Mouse (Mus musculus) cerebral cortex, adult 2 months (tissue): ENCODE data around the gene Atp1b2.

ENCODE experiments used
- WGBS: fragments of 180-500 bp; shearing (Covaris S2); methylation state at CpG from one replicate; pipeline ENCODE4 v1.1.7; 2018; 5-methylcytosine and 5-hydroxymethylcytosine counted together

Gene Atp1b2

DNA sequence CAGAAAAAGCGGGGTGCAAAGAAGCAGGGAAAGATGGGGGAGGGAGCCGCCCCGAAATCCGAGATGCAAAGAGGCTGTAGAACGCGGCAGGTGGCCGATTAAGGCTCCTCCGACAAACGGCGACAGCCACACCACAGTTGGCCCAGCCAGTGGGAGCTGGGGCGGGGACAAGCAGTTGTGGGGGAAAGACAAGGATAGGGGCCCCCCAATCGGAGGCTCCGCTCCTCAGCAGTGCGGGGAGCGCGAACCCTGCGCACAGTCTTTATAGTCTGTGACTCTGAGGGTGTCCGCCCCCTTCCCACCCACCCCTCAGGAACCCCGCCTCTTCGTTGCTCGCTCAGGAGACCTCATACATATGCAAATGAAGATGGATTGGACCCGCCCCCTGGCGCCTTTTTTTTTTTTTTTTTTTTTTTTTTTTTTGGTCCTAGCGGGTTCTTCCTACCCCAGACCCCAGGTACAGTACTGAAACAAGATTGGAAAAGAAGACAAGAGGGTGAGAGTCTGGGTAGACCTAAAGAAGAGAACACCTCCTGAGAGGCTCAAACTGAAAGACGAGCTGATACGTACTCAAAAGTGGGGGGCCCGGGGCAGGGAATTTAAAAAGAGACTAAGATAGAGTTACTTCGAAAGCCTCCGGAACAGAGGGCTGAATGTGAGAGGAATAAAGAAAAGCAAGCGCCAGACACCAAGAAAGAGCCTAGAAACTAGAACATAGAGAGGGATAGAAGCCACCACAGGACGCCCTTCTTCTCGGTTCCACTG is at the start of gene Atp1b2:
Gene Atp1b2, minus strand, starts transcription at position 217 of the 765 bp plus-strand sequence.
- 2% methylated on average over 32 of the region's 32 CpGs for WGBS

DNA sequence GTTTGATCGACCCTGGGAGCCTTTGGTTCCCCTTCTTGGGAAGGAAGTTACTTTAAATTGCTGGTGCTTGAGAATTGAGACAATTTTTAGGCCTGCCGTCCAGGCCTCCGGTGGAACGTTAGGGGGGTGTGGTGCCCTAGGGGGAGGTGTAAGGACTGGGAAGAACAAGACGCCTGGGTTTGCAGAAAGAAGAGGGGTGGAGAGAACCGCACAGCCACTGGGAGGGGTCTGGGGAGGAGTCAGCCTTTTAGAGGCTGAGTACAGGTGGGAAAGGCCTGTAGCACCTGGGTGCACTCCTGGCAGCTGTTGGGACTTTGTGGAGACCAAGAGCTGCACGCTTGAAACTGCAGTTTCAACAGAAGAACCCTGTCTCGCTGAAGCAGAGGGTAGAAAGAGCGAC is 49.0 kb upstream of the Atp1b2 start:
- WGBS, result 42% methylated on average over 9 of the region's 9 CpGs

DNA sequence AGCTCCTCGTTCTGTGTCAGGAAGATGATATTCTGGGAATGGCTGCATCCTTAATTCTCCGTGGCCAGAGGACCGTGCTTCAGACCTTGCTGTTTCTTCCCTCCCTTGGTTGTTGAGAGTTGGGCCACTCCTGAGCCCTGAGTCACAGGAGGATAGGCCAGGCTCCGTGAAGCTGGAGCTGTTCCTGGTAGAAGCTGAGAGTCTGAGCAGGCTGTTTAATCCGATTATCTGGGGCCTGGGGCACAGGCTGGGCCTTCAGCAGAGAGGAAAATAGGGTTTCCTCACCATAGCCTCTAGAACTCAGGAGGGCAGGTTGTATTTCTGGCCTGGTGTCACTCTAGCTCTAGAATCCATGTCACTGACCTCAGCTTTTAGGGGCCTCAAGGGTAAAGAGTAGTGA is 47.7 kb upstream of the Atp1b2 start:
- WGBS, result 53% methylated on average over 5 of the region's 5 CpGs

DNA sequence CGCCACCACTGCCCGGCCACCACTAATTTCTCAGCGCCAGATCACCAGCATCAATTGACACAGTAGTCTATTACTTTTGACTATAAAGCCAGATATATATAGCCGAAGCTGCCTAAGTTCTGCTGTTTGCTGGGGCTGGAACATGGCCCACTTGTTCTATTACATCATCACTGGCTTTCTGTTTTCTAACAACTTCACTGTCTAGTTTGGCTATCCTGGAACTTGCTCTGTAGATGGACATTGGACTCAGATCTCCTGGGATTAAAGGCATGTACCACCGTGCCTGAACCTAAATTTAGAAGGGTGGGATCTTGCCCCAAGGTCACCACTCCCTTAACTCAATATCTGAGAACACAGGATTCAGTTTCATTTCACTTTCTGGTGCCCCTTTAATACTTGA is 40.1 kb upstream of the Atp1b2 start:
- WGBS, result 73% methylated on average over 5 of the region's 5 CpGs

DNA sequence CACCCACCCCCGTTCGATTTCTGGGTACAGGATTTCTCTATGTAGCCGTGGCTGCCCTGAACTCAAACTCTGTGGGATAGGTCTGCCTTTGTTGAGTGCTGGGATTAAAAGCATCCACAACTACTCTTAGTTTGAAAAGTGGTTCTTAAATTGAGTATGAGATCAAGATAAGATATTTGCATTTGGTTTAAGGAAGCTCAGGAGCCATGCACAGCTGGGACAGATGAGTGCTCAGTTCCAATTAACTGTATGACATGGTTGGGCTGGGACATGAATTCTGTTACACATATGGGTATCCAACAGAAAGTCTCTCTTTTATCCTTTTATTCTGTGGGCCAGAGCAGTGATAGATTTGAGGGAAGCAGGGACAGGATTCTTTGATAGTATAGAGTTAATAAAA is 29.7 kb upstream of the Atp1b2 start:
- 51% methylated on average over 3 of the region's 3 CpGs for WGBS

DNA sequence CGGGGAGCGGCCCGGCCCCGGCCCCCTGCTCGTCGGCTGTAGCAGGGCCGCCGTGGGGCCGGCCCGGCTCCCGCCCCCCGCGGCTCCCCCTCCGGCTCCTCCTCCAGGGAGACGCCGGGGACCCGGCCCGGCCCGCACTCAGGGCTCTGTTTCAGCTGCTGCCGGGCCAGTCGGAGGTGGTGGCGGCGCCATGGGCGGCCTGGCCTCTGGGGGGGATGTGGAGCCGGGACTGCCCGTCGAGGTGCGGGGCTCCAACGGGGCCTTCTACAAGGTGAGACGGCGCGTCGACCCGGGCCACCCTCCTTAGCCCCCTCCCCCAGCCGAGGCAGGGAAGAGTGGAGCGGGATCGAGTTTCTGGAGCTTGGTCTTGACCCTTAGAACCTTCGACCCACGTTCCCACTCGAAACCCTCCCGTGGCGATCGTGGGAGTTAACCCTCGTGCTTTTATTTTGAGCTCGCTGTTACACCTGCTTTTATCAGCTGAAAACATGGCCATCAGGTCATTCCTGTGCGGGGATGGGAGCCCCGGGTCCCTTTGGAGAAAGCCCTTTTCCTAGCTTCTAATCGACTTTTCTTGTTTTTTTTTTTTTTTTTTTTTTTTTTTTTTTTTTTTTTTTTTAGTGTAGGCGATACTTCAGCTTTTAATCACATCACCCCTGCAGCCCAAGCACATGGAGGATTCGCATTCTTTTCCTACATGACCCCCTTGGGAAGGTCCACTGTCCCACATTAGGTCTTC is 27.6 kb upstream of the Atp1b2 start:
- under 1% methylated on average over 48 of the region's 50 CpGs for WGBS

DNA sequence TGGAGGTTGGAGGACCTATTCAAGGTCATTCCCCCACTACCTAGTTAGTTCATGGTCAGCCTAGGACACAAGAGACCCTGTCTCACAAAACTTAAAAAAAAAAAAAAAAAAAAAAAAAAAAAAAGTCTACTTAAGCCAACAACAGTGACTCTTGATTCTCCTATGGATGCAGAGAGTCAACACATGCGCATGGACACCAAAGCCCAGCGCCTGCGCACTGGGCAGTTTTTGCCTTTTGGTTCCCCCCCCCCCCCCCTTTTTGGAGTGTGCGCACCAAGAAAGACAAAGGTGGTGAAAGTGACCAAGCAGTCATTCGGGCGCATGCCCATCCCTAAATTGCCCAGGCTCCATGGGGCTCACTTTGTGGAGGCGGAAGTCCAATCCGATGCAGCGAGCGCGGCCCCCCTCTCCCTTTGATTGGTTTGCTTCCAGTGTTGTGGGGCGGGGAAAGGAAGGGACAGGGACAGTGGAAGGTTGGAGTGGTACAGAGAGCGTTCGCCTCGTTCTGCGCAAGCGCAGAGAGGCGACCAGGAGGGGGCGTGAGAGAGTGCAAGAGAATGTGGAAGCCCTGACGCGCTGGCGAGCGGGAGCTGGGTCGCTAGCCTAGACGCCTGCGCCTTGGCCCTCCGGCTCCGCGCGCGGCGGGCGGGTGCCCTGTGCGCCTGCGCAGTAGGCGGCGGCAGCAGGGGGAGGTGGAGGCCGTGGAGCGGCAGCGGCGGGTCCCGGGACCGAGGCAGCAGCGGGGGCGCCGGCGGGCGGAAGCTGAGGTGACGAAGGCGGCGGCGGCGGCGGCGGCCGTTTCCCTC is 26.7 kb upstream of the Atp1b2 start, which contains the start of gene Fxr2:
Gene Fxr2, plus strand, starts transcription at position 707 of the 806 bp plus-strand sequence.
- WGBS, result under 1% methylated on average over 51 of the region's 56 CpGs

DNA sequence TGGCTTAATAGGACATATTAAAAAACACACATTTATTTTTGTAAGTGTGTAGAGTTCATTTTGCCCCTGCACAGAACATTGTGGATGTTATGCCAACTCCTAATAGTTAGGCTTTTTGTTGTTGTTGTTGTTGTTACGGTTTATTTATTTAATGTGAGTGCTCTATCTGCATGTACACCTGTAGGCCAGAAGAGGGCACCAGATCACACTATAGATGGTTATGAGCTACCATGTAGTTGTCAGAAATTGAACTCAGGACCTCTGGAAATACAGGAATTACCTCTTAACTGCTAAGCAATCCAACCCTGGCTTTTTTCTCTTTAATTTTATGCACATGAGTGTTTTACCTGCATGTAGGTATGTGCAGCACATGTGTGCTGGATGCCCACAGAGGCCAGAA is 24.1 kb upstream of the Atp1b2 start:
- WGBS, result 49% methylated on average over 1 of the region's 1 CpGs

DNA sequence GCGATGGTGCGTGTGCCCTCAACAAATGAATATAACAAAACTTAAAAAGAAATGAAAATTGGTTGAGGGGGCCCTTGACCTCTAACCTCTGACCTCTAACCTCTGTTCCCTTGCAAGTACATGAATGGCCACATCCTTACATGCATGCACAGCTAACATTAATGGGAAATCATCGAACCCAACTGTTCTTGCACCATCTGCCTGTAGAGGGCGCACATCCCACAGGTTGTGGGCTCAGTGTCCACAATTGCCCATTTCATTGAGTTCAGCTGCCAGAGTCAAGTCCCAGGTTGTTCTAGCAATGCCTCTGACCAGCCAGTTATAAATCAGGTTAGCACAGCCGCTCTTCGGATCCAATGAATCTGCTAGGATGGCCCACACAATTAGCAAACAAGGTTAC is 22.5 kb upstream of the Atp1b2 start:
- 39% methylated on average over 6 of the region's 6 CpGs for WGBS

DNA sequence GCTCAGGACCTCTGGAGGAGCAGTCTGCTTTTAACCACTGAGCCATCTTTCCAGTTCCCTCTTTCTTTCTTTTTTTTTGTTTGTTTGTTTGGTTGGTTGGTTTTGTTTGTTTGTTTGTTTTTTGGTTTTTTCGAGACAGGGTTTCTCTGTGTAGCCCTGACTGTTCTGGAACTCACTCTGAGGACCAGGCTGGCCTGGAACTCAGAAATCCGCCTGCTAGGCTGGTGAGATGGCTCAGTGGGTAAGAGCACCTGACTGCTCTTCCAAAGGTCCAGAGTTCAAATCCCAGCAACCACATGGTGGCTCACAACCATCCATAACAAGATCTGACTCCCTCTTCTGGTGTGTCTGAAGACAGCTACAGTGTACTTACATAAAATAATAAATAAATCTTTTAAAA is 18.6 kb upstream of the Atp1b2 start:
- 88% methylated on average over 2 of the region's 2 CpGs for WGBS

DNA sequence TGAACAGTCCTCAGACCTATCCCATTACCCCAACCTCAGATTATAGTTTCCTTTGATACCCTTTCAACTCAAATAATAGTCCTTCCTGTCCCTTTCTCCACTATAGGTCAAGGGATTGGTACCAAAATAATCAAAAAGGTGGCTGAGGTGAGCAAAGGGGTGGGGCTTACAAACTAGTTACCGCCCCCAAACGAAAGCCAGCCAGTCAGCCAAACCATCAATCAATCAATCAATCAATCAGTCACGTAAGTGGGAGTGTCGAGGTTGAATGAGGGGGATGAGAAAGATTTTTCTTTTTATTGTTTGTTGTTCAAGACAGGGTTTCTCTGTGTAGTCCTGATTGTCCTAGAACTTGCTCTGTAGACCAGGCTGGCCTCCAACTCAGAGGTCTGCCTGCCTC is 17.3 kb upstream of the Atp1b2 start:
- WGBS, result 81% methylated on average over 4 of the region's 4 CpGs

DNA sequence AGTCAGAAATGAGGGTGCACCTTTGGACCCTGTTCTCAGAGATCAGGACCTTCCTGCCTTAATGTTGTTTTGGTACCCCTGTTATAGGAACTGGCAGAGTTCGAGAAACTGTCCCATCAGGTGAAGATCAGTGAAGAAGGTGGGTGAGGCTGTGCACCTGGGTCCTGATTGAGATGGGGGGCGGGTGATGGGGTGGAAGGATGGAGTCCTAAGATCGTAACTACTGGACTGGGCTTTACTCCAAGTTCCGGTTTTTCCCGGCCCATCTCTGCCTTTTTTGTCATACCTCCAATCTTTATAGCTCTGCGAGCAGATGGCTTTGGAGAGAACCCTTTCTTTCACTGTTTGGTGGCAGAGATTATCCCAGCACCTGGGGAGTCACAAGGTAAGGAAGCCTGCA is 16.7 kb upstream of the Atp1b2 start:
- 15% methylated on average over 6 of the region's 6 CpGs for WGBS

DNA sequence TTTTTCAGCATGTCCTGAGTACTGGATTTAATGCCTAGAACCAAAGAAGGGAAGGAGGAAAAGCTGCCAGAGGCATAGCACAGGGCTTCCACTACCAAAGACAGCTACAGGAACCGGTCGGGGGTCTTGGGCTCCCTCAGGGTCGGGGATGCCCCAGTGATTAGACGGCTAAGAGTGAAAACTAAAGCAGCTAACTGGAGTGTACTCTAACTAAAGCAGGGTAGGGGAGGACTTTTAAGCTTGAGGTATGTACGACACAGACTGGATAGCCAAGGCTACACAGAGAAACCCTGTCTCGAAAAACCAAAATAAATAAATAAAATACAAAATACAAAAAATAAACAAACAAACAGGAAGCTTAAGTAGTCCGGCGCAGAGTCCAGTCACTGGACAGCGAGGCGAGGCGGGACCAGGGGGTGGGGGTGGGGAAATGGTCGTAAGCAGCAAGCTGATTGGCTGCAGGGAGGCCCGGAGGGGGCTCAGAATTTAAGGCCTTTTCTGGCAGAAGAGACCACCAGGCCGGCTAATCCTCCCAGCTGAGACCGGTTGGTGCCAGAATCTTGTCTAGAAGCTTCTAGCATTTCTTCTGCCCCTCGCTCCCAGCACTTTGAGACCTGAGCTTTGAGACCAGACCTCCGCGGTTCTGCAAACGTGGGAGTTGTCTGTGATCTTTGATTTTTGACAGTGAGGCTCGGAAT is 16.0 kb upstream of the Atp1b2 start, which contains the start of gene Sat2:
Gene Sat2, plus strand, starts transcription at position 454 of the 698 bp plus-strand sequence.
- WGBS, result 1% methylated on average over 20 of the region's 20 CpGs

DNA sequence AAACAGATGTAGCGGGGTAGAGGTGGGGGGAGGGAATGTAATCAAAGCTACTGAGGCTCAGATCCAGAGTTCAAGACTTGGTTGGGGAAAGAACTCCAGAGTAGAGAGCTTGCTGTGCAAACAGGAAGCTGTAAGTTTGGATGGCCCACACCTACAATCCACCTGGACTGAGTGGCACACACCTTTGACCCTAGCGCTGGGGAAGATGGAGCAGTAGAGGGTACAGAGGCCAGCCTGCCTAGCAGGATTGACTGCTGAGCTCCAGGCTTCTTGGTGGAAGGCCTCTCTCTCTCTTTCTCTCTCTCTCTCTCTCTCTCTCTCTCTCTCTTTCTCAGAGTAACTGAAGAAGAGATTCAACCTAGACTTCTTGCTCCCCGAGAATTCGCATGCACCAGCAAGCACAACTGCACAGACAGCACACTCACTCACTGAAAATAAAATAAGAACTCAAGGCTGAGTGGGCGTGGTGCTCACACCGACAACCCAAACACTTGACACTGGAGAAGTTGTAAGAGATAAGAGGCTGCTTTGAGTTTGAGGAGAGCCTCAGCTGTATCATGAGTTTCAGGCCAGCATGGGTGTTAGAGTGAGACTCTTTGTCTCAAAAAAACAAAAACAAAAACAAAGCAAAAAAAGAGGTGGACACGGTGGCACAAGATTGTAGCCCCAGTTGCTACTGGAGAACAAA is 14.8 kb upstream of the Atp1b2 start:
- WGBS, result 60% methylated on average over 7 of the region's 7 CpGs

DNA sequence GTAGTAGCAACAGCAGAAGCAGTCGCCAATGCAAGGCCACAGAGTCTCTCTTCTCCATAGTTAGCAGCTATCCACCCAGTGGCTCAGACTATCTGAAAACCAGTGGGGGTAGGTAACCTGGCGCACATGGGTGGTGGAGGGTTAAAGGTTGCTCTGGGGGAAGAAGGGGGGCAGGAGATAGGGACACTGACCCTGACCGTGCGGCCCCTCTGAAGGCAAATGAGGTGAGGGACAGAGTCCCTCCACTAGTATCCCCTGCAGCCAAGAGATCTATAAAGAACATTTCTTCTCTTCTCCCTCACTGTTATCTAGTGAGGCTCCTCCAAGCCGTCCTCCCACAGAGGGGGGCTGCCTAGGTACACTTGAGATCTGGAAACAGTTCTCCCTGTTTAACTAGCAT is 12.1 kb upstream of the Atp1b2 start, which contains the start of gene Shbg:
Gene Shbg, minus strand, starts transcription at position 101 of the 400 bp plus-strand sequence.
- WGBS, result 82% methylated on average over 5 of the region's 5 CpGs

DNA sequence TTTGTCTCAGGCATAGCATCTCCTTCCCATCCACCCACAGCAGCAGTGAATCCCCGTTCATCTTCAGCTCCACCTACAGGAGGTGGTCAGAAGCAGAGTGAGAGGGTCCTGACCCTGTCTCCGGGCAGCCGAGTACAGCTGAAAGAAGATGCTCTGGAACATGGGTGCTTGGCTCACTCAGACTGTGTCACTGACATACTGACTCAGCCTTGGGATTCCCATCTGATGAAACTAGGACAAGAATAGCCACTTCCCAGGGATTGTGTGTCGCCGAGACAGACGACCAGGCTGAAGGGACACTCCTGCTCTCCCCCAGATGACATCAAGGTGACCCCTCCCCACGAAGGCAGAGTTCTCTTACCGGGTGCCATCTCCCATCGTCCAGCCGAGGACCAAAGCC is 11.0 kb upstream of the Atp1b2 start:
- WGBS, result 50% methylated on average over 10 of the region's 10 CpGs

DNA sequence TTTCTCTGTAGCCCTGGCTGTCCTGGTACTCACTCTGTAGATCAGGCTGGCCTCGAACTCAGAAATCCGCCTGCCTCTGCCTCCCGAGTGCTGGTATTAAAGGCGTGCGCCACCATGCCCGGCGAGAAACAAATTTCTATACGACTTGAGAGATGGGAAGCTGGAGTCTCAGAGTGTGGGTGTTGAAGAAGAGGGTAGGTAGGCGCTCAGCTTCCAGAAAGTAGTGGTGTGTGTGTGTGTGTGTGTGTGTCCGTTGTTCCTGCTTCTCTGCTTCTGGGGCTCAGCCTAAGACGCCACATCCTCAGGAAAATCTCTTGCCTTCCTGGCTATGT is 8.5 kb upstream of the Atp1b2 start:
- 42% methylated on average over 11 of the region's 11 CpGs for WGBS

DNA sequence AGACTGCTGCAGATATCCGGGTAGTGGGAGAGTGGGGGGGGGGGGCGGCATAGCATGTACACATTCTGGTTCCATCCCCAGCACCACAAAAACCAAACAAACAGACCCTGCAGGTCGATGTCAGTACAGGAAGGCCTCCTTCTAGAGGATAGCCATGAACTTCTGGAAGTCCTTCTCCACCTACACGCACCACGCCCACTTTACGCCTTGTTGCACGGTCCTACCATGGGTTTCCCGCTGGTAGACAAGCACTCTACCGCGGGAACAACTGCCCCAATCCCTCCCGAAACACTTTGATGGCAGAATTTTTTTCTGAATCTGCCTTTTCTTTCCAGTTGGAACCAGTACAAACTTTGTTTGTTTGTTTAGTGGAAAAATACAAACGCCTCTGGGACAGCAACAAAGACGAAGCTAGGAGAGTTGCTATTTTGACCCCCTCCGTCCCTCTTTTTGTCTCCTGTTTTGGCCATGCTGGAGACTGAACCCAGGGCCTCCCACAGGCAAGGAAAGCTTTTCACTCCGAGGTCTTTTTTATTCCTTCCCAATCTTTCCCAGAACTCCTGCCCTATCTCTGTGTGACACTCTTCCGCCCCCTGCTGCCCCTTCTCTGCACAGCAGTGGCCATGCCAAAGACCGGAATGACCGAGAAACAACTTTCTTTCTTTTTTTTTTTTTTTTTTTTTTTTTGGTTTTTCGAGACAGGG is 8.0 kb upstream of the Atp1b2 start:
- 8% methylated on average over 19 of the region's 19 CpGs for whole genome bisulfite sequencing

DNA sequence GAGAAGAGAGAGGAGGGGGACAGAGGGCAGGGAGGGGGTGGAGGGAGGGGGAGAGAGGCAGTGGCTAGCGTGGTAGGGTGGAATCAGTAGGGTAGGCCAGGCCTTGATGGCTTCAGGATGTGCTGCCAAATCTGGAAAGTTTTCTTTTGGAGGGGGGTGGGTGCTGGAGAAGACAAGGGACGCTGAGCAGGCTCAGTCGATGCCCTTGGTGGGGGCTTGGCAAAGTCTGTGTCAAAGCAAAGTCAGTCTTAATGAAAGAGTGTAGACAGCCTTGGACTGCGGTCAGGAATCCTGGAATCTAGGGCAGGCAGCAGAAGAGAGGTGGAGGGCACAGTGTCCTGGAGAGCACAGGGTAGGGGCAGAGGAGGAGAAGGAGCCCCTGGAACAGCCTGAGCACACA is 5.2 kb upstream of the Atp1b2 start:
- WGBS, result 65% methylated on average over 4 of the region's 4 CpGs

DNA sequence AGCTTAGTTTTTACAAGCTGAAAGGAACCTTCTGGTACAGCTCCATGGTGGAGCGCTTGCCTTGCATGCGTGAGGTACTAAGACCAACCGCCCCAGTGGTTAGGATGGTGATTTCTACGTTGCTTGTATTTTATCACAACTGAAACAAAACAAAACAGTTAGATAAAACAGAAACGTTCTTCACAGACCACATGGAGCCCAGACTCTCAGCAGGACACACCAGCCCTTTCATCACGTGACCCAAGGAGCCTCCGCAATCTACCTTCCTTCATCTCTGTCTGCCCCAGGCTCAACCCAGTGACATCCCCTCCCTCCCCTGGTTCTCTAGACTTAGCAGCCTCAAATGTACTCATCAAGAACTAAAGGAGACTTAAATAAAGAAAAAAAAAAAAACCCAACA is 3.7 kb upstream of the Atp1b2 start:
- WGBS, result 76% methylated on average over 7 of the region's 7 CpGs

DNA sequence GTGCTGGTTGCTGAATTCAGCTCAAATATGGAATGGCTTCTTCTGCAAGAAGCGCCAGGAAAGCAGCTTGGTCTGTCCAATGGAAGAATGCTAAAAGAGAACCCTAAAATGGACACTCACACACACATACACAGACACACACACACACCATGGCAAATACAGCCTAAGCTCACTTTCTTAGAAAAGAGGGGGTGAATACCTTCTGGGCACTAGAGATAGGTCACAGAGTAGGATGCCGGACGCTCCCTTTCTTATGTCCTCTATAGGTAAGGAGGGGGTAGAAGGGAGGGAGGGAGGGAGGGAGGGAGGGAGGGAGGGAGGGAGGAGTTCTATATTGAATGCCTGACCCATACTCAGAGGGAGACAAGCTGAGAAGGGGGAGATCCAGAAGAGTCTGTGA is 2.8 kb upstream of the Atp1b2 start:
- WGBS, result 95% methylated on average over 3 of the region's 3 CpGs
